Mouse (Mus musculus) G1E (cell line): ENCODE data around the gene Pip5k1a. TPM values are rescaled to one million over a fixed set of nuclear protein-coding genes. Genes with fewer than 3 reads are reported as not detected.
A peak's percentile ranks its signal among the peaks of the same experiment; 100 is the strongest.

ENCODE experiments used
- ATAC-seq: 2 replicates; pipeline ENCODE4 v1.8.0; 2016; ENCODE audit warnings: mild to moderate bottlenecking; ENCODE audit not compliant: insufficient number of reproducible peaks, poor library complexity, low FRiP score, severe bottlenecking; ENCODE audit errors: extremely low read depth
- DNase-seq: peaks from one replicate; pipeline ENCODE4 v3.0.0; 2012; ENCODE audit warnings: low spot score
- H3K27me3 ChIP-seq: 2 replicates; pipeline ENCODE4 v1.6.1; 2012; ENCODE audit warnings: mild to moderate bottlenecking, low read length, inconsistent platforms; ENCODE audit not compliant: insufficient read depth
- H3K36me3 ChIP-seq: replicated peaks from 2 replicates; pipeline ENCODE3; 2012; ENCODE audit warnings: mild to moderate bottlenecking, inconsistent platforms
- H3K4me1 ChIP-seq: 2 replicates; pipeline ENCODE4 v1.6.1; 2012; ENCODE audit warnings: low read depth, low read length, inconsistent platforms, mixed read lengths; ENCODE audit not compliant: insufficient read depth
- H3K4me3 ChIP-seq: 2 replicates; pipeline ENCODE4 v1.5.1; 2012; ENCODE audit warnings: low read depth, mild to moderate bottlenecking, inconsistent platforms, low read length, moderate library complexity, mixed read lengths
- H3K9me3 ChIP-seq: replicated peaks from 2 replicates; pipeline ENCODE4 v1.6.1; 2012; ENCODE audit warnings: inconsistent platforms
- CTCF ChIP-seq: IDR thresholded peaks from 2 replicates; pipeline ENCODE4 v1.5.1; 2012; ENCODE audit warnings: low read depth, low read length, inconsistent platforms, mixed read lengths
- GATA1 ChIP-seq: IDR thresholded peaks from 2 replicates; pipeline ENCODE4 v1.6.1; 2012; ENCODE audit warnings: borderline replicate concordance, low read length, inconsistent platforms, mixed read lengths
- GATA2 ChIP-seq: IDR thresholded peaks from 2 replicates; pipeline ENCODE4 v1.6.1; 2012; ENCODE audit warnings: low read depth, low read length, inconsistent platforms, borderline replicate concordance
- POLR2AphosphoS5 ChIP-seq: IDR thresholded peaks from 2 replicates; pipeline ENCODE4 v1.6.1; 2012; ENCODE audit warnings: low read depth, low read length, inconsistent platforms; ENCODE audit not compliant: insufficient replicate concordance
- TAL1 ChIP-seq: conservative IDR thresholded peaks from 2 replicates; pipeline ENCODE4 v1.6.1; 2012; ENCODE audit warnings: low read depth, low read length, inconsistent platforms, mixed read lengths
- polyA plus RNA-seq: library from polyadenylated mRNA; stranded (reverse); fragments of >175 nt; gene quantifications from 2 replicates; pipeline ENCODE4 v1.2.3, GENCODE M21; 2012
- total RNA-seq, 2 experiments: library from RNA; stranded (forward) in 1 of 2; stranded (reverse) in 1 of 2; fragments of 200-1000 nt in 1 of 2; fragments of >200 nt in 1 of 2; fragmentation: Nextera tagmentation in 1 of 2; gene quantifications; 2 replicates each; pipeline ENCODE4 v1.2.3; 2014 to 2017

The Pip5k1a gene
- total and polyA plus RNA-seq, 3 experiments: 30.0 to 67.6 (median 40.1) TPM

DNA sequence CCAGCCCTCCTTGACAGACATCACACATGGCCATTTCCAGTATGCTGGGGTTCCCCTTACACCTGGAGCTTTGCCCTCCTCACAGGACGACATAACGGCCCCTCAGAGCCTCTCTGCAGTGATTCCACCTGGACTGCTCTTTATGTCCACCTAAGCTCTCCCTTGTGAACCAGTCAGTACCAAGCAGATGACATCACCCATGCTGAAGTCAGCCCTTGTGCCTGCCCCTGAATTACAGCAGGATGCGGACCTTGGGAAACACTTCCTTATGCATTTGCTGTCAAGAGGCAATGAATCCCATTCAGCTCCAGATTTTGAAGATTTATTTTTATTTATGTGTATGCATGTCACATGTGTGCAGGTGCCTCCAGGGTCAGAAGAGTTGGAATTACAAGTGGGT is 58.8 kb downstream of the Pip5k1a start:
- ATAC-seq (no peak), DNase-seq (no peak)
- Histone ChIP-seq H3K36me3 (no peaks in the 10 kb centered on the region), H3K4me1 (peaks cover 40% of the 10 kb centered on the region), H3K9me3 (no peaks in the 10 kb centered on the region), H3K27me3 (peaks cover 22% of the 10 kb centered on the region), H3K4me3 (no peak overlapping the region)
- TF ChIP-seq TAL1 (no peak), CTCF (no peak), GATA1 (no peak), GATA2 (no peak), POLR2AphosphoS5 (no peak)

GRCm38 (mm10) chr3:95046462-95047057 is 60.2 kb downstream of the Pip5k1a start:
- no peaks in the 10 kb centered on the region for H3K9me3 ChIP-seq
- no peak overlapping the region; the same call in 1 of the 2 replicates for H3K4me3 ChIP-seq
- H3K27me3 ChIP-seq: peaks cover 22% of the 10 kb centered on the region
- no peak for ATAC-seq
- no peaks in the 10 kb centered on the region for H3K36me3 ChIP-seq
- no peak for DNase-seq
- TF ChIP-seq TAL1: peak; percentile 38; the same call in 1 of the 2 replicates
- no peak for TF ChIP-seq POLR2AphosphoS5
- H3K4me1 ChIP-seq: peaks cover 40% of the 10 kb centered on the region

- ATAC-seq (no peak), DNase-seq (no peak)
- H3K9me3 ChIP-seq: no peaks in the 10 kb centered on the region
- peaks cover 6% of the 10 kb centered on the region for H3K27me3 ChIP-seq
- H3K4me3 ChIP-seq: no peak overlapping the region
- TF ChIP-seq GATA1 (no peak), POLR2AphosphoS5 (no peak), GATA2 (no peak), TAL1 (no peak), CTCF (no peak)
- peaks cover 56% of the 10 kb centered on the region for H3K4me1 ChIP-seq
- peaks cover 26% of the 10 kb centered on the region for H3K36me3 ChIP-seq
Measured at GRCm38 (mm10) chr3:95043251-95043650, 63.5 kb downstream of the Pip5k1a start.

DNA sequence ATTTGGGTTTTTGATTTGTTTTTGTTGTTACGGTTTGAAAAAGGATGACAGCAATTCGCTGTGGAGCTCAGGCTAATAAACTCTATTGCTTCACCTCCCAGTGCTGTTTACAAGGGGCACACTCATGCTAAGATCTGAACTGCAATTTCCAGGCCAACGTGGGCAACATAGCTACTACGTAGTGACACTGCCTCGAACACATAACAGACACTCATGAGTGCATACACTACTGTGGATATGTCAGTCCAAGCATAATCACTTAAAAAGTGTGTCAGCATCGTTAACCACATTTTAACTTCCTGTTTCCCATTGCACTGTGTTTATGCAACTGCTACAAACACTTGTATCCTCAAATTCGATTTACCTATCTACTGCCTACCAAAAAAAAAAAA is 63.9 kb downstream of the Pip5k1a start:
- no peak for TF ChIP-seq GATA2
- TF ChIP-seq CTCF: no peak
- no peak for TF ChIP-seq POLR2AphosphoS5
- no peak for TF ChIP-seq TAL1
- no peak for TF ChIP-seq GATA1
- peaks cover 54% of the 10 kb centered on the region for H3K4me1 ChIP-seq
- peaks cover 3% of the 10 kb centered on the region for H3K27me3 ChIP-seq
- peak; percentile 40 for DNase-seq
- H3K4me3 ChIP-seq: peak overlapping the region; percentile 82
- no peaks in the 10 kb centered on the region for H3K9me3 ChIP-seq
- ATAC-seq: peak; percentile 25
- H3K36me3 ChIP-seq: peaks cover 31% of the 10 kb centered on the region

DNA sequence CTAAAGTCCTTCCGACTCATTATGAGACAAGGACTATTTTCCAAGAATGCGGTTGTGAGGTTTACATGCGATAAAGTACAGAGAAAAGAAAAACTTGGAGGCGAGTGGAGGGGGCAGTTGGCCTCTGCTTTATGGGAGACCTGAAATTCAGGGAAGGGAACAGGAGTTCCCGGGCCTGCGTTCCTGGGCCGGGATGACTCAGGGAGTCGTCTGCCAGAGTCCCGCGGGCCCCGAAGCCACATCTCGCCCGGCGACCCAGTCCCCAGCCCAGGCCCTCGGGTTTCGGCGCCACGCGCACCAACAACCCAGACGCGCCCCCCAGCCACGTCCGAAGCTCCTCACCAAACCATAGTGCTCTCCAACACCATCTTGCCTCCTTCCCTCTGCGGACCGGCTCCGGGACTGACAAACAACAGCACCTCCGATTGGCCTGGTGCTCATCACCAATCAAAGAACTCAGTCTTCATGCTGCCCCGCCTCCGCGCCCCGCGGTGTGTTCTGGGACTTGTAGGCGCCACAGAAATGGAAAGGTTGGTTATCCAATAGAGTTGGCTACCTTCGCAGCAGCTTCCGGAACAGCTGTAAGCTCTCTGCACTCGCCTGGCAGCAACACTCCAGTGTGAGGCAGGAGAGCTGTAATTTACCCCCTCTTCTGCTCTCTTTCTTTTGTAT is 64.4 kb downstream of the Pip5k1a start, which contains the start of gene Psmd4:
Psmd4 (minus strand) TSS at position 449 of the 672 bp plus-strand sequence.
- H3K4me1 ChIP-seq: peaks cover 52% of the 10 kb centered on the region

DNA sequence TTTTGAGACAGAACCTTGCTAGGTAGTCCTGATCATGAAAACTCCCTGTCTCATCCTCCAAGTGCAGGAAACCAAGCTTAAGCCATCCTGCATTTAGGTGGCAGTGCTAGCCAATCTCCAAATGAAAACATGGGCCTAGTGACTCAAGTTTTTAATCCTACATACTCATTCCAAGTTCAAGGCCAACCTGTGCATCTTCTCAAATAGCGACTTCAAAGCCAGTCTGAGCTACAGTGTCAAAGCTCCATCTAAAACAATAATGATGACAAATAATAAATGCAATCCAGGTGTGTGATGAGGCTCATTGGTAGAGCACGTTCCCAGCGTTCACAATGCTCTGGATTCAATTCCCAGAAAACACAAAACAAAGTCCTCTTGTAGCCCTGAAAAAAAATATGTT is 65.1 kb downstream of the Pip5k1a start:
- no peaks in the 10 kb centered on the region for H3K9me3 ChIP-seq
- no peaks in the 10 kb centered on the region for H3K27me3 ChIP-seq
- DNase-seq: no peak
- TF ChIP-seq CTCF: no peak
- TF ChIP-seq GATA1: no peak
- TF ChIP-seq POLR2AphosphoS5: no peak
- no peak for TF ChIP-seq TAL1
- no peak for TF ChIP-seq GATA2
- H3K4me1 ChIP-seq: peaks cover 49% of the 10 kb centered on the region
- ATAC-seq: no peak
- peak overlapping the region; percentile 82 for H3K4me3 ChIP-seq
- H3K36me3 ChIP-seq: peaks cover 42% of the 10 kb centered on the region

More for the DNA sequence above, 64.4 kb downstream of the Pip5k1a start, which contains the start of gene Psmd4:
- peak; percentile 99 for DNase-seq
- peak within 1 kb of the TSS; percentile 82 for H3K4me3 ChIP-seq
- no peaks in the 10 kb centered on the region for H3K27me3 ChIP-seq
- H3K36me3 ChIP-seq: peaks cover 36% of the 10 kb centered on the region
- peak; percentile 97 for ATAC-seq
- TF ChIP-seq POLR2AphosphoS5 (no peak), TAL1 (no peak), GATA1 (no peak), GATA2 (no peak), CTCF (no peak)
- no peaks in the 10 kb centered on the region for H3K9me3 ChIP-seq
